Mouse (Mus musculus) stomach, embryonic 16.5 days (tissue): Measurements from ENCODE around the gene Nxpe5. TPM values are rescaled to one million over a fixed set of nuclear protein-coding genes. Genes with fewer than 3 reads are reported as not detected.

Source experiments
- polyA plus RNA-seq: library from polyadenylated mRNA; unstranded; fragments of >200 nt; fragmentation: Nextera tagmentation; extraction: Ambion mirVana; gene quantifications from 2 replicates; pipeline ENCODE4 v1.2.1, GENCODE M21; 2015

The Nxpe5 gene
- polyA plus RNA-seq, 1 experiment from 2014 or later: 0.06 TPM

Other genes starting within 250 kb of the Nxpe5 start
- gene Azgp1, start 244.4 kb upstream of the Nxpe5 start, polyA plus RNA-seq: 0.61 and 0.87 TPM in 2 replicates
- gene Smok3a, start 204.6 kb upstream of the Nxpe5 start, polyA plus RNA-seq: not detected in 2 replicates
- not detected in 2 replicates for gene Smok3b, start 204.5 kb upstream of the Nxpe5 start, polyA plus RNA-seq
- gene Smok3c, start 172.7 kb upstream of the Nxpe5 start, polyA plus RNA-seq: not detected in 2 replicates
- gene Zkscan1, start 140.8 kb upstream of the Nxpe5 start, polyA plus RNA-seq: 16.5 and 17.7 TPM in 2 replicates
- gene Zscan21, start 109.0 kb upstream of the Nxpe5 start, polyA plus RNA-seq: 44.2 and 45.5 TPM in 2 replicates
- gene Zfp113, start 70.2 kb upstream of the Nxpe5 start, polyA plus RNA-seq: 13.3 and 15.1 TPM in 2 replicates
- gene Cops6, start 64.8 kb upstream of the Nxpe5 start, polyA plus RNA-seq: 281 and 289 TPM in 2 replicates
- 22.2 and 22.4 TPM in 2 replicates for gene Ap4m1, start 53.9 kb upstream of the Nxpe5 start, polyA plus RNA-seq
- gene Mcm7, start 53.5 kb upstream of the Nxpe5 start, polyA plus RNA-seq: 132 and 136 TPM in 2 replicates
- 73.7 and 74.9 TPM in 2 replicates for gene Taf6, start 38.4 kb upstream of the Nxpe5 start, polyA plus RNA-seq
- 44.9 and 47.2 TPM in 2 replicates for gene Cnpy4, start 38.4 kb upstream of the Nxpe5 start, polyA plus RNA-seq
- gene Mblac1, start 31.6 kb upstream of the Nxpe5 start, polyA plus RNA-seq: 6.7 TPM in 2 replicates
- 76.1 and 79.4 TPM in 2 replicates for gene Lamtor4, start 29.6 kb downstream of the Nxpe5 start, polyA plus RNA-seq
- 3.6 and 3.9 TPM in 2 replicates for gene BC037034, start 38.1 kb downstream of the Nxpe5 start, polyA plus RNA-seq
- gene Gal3st4, start 46.9 kb downstream of the Nxpe5 start, polyA plus RNA-seq: 3.8 and 4.5 TPM in 2 replicates
- 0.13 and 0.41 TPM in 2 replicates for gene Gm43720, start 54.1 kb downstream of the Nxpe5 start, polyA plus RNA-seq
- 15.0 and 17.2 TPM in 2 replicates for gene Gpc2, start 54.1 kb downstream of the Nxpe5 start, polyA plus RNA-seq
- gene Stag3, start 54.3 kb downstream of the Nxpe5 start, polyA plus RNA-seq: 3.1 and 3.7 TPM in 2 replicates
- 0.28 TPM in 1 of 2 replicates, not detected in the other for gene Pvrig, start 116.1 kb downstream of the Nxpe5 start, polyA plus RNA-seq
- 24.1 and 27.0 TPM in 2 replicates for gene Zfp157, start 215.6 kb downstream of the Nxpe5 start, polyA plus RNA-seq